Mouse (Mus musculus): ENCODE results near the gene Tfdp1.

DNA sequence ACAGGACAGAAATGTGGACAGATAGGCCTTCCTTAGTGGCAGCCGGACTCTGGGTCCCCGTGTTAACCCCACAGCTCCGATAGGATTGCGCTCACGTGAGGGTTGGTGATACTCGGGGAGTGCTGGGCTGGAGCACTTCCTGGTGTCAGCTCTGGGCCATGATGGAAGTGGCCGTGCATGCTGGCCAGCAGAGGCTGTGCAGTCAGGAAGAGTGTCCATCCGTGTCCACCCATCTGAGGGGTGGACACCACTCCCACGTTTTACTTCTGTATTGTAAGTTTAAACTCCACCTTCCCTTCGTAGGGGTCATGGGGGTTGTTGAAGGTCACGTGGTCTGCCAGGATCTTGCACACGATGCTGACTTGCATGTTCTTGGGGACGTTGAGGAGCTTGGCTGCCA is 47.8 kb downstream of the Tfdp1 start:
- TF ChIP-seq CTCF (IDR thresholded peaks at IDR 0.05; ENCODE audit: control insufficient read depth, insufficient read depth, insufficient replicate concordance, low read depth, low read length) (no peak), POLR2A (IDR thresholded peaks at IDR 0.05; ENCODE audit: control insufficient read depth, low read depth, low read length) (no peak)

Measured in testis, adult 2 months (tissue).